Mouse (Mus musculus): ENCODE data around the gene Kif18b.

DNA sequence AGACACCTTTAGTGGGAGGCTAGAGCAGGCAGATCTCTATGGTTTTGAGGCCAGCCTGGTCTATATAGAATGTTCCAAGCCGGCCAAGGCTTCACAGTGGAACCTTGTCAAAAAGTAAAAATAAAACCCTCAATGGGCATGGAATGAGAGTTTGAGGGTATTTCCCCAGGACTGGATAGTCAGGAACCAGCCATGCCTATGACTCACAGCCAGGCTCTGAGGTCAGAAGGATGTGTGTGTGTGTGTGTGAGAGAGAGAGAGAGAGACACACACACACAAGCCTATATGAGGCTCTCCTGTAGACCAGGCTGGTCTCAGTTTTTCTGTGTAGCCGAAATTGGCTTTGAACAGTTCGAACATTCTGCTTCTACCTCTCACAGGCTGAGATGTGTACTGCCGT lies 30.2 kb downstream of the Kif18b start:
- TF ChIP-seq CTCF (IDR thresholded peaks at IDR 0.05; ENCODE audit: control insufficient read depth, insufficient read depth, insufficient read length) (no peak), USF1 (IDR thresholded peaks at IDR 0.05; ENCODE audit: low read depth) (no peak), MYOG (IDR thresholded peaks at IDR 0.05; ENCODE audit: control insufficient read depth, extremely low read depth, insufficient read length) (no peak)

Data from C2C12 (cell line).